Mouse (Mus musculus) limb, embryonic 15.5 days (tissue): ENCODE data around the gene Fmr1nb. TPM values are rescaled to one million over a fixed set of nuclear protein-coding genes. Genes with fewer than 3 reads are reported as not detected.
A peak's percentile ranks its signal among the peaks of the same experiment; 100 is the strongest.
"Not testable (repeated sequence)": the region's sequence is repeated elsewhere in the genome, so short reads cannot be mapped to it uniquely, and the experiment has no call there.

Experiments
- ATAC-seq: fragments of 200-750 bp; cut with Nextera tagmentation; 2 replicates; pipeline ENCODE4 v1.8.0; 2017; ENCODE audit warnings: low read depth, moderate TSS enrichment; ENCODE audit not compliant: insufficient number of reproducible peaks, low FRiP score, low TSS enrichment
- H3K27ac ChIP-seq: fragments of 300-500 bp; sonication (generic); 2 replicates; pipeline ENCODE4 v1.5.1; 2015; ENCODE audit warnings: moderate library complexity, mild to moderate bottlenecking, inconsistent platforms
- H3K27me3 ChIP-seq: fragments of 300-500 bp; sonication (generic); 2 replicates; pipeline ENCODE4 v1.6.1; 2015; ENCODE audit warnings: inconsistent platforms
- H3K36me3 ChIP-seq: fragments of 300-500 bp; sonication (generic); 2 replicates; pipeline ENCODE4 v1.6.1; 2015; ENCODE audit warnings: inconsistent platforms
- H3K4me1 ChIP-seq: fragments of 300-500 bp; sonication (generic); 2 replicates; pipeline ENCODE4 v1.6.1; 2015; ENCODE audit warnings: inconsistent platforms
- H3K4me2 ChIP-seq: fragments of 300-500 bp; sonication (generic); 2 replicates; pipeline ENCODE4 v1.6.1; 2015; ENCODE audit warnings: mild to moderate bottlenecking, inconsistent platforms
- H3K4me3 ChIP-seq: fragments of 300-500 bp; sonication (generic); 2 replicates; pipeline ENCODE4 v1.5.1; 2015; ENCODE audit warnings: mild to moderate bottlenecking, inconsistent platforms
- H3K9ac ChIP-seq: fragments of 300-500 bp; sonication (generic); 2 replicates; pipeline ENCODE4 v1.6.1; 2015; ENCODE audit warnings: inconsistent platforms
- H3K9me3 ChIP-seq: fragments of 300-500 bp; sonication (generic); 2 replicates; pipeline ENCODE4 v1.6.1; 2016; ENCODE audit warnings: inconsistent platforms
- WGBS: fragments of 180-500 bp; shearing (Covaris S2); methylation state at CpG from one replicate; pipeline ENCODE4 v1.1.7; 2015; 5-methylcytosine and 5-hydroxymethylcytosine counted together
- polyA plus RNA-seq: library from polyadenylated mRNA; unstranded; fragments of >200 nt; fragmentation: Nextera tagmentation; extraction: Ambion mirVana; gene quantifications from 2 replicates; pipeline ENCODE4 v1.2.1, GENCODE M21; 2015

Fmr1nb gene
- 0.34 and 0.38 TPM in 2 replicates for polyA plus RNA-seq

- no peak for ATAC-seq
- 87% methylated on average over 15 of the region's 15 CpGs for WGBS
Measured at GRCm38 (mm10) chrX:68761606-68762005, at the start of gene Fmr1nb. Gene Fmr1nb (plus strand): TSS chrX:68761839.

GRCm38 (mm10) chrX:68736902-68737301 lies 24.7 kb upstream of the Fmr1nb start:
- no peak for ATAC-seq
- H3K9ac ChIP-seq: no peak overlapping the region
- no peak overlapping the region for H3K4me3 ChIP-seq
- H3K4me2 ChIP-seq: no peak overlapping the region
- H3K27me3 ChIP-seq: no peaks in the 10 kb centered on the region
- no peaks in the 10 kb centered on the region for H3K36me3 ChIP-seq
- H3K9me3 ChIP-seq: no peaks in the 10 kb centered on the region
- no peak overlapping the region for H3K27ac ChIP-seq
- WGBS: 71% methylated on average over 1 of the region's 1 CpGs
- H3K4me1 ChIP-seq: no peaks in the 10 kb centered on the region

More at GRCm38 (mm10) chrX:68761606-68762005, at the start of gene Fmr1nb:
- H3K27me3 ChIP-seq: no peaks in the 10 kb centered on the region
- no peaks in the 10 kb centered on the region for H3K9me3 ChIP-seq
- no peaks in the 10 kb centered on the region for H3K36me3 ChIP-seq
- H3K4me2 ChIP-seq: no peak within 1 kb of the TSS
- H3K4me1 ChIP-seq: no peaks in the 10 kb centered on the region
- H3K27ac ChIP-seq: no peak within 1 kb of the TSS
- no peak within 1 kb of the TSS for H3K9ac ChIP-seq
- H3K4me3 ChIP-seq: no peak within 1 kb of the TSS

DNA sequence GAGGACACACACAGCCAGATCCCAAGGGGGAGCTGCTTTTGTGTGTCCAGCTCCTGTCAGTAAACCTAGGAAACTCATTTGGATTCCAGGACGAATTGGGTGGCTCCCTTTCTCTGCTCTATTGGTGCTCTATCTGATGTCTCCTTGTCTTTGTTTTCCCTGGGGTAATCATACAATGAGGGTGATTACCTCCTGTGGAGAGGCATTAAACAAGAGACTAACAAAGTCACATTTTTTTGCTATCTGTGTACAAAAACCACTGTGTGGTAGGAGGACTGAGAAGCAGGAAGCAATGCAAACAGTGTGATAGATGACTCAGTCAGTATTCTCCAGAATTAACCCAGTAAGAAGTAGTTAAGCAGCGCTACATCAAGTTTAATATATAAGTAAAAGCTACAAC lies 21.6 kb upstream of the Fmr1nb start:
- ATAC-seq: no peak
- WGBS: 56% methylated on average over 2 of the region's 2 CpGs
- Histone ChIP-seq H3K27me3 (no peaks in the 10 kb centered on the region), H3K4me3 (no peak overlapping the region), H3K9ac (no peak overlapping the region), H3K4me1 (no peaks in the 10 kb centered on the region), H3K9me3 (no peaks in the 10 kb centered on the region), H3K4me2 (no peak overlapping the region), H3K27ac (no peak overlapping the region), H3K36me3 (no peaks in the 10 kb centered on the region)

- not testable (repeated sequence) for H3K4me1 ChIP-seq, H3K9ac ChIP-seq, ATAC-seq, H3K36me3 ChIP-seq, H3K27me3 ChIP-seq, H3K4me3 ChIP-seq, H3K9me3 ChIP-seq, H3K27ac ChIP-seq
- 36% methylated on average over 2 of the region's 2 CpGs for WGBS
- H3K4me2 ChIP-seq: 0 out of 2 replicates have a peak overlapping the region, but pooled peaks have one; percentile 31
Measured at GRCm38 (mm10) chrX:68820449-68820848, 58.8 kb downstream of the Fmr1nb start.

DNA sequence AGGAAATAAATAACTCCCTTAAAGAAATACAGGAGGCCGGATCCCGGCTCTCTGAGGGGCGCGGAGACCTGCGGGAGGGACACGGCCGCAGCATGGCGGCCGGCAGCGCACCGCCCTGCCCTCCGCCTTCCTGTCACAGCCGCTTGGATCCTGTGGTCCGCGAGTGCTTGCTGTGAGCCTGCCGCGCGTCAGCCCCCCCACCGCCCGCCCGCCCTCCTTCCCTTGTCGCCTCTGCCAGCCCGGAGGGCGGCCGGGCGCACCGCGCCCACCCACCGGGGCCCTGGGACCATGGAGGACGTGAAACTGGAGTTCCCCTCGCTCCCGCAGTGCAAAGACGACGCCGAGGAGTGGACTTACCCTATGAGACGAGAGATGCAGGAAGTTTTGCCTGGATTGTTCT lies 59.4 kb downstream of the Fmr1nb start, which contains the start of gene Gm14698:
Gene Gm14698, plus strand, starts transcription at position 35 of the 400 bp plus-strand sequence.
- not testable (repeated sequence) for H3K36me3 ChIP-seq, H3K27me3 ChIP-seq, H3K27ac ChIP-seq, H3K4me1 ChIP-seq, H3K9me3 ChIP-seq, H3K9ac ChIP-seq
- Histone ChIP-seq H3K4me2 (peak within 1 kb of the TSS; percentile 31; the same call in 1 of the 2 replicates), H3K4me3 (peak within 1 kb of the TSS; percentile 30)
- ATAC-seq: 0 out of 2 replicates have a peak, but pooled peaks have one; percentile 30
- WGBS: 26% methylated on average over 25 of the region's 36 CpGs

DNA sequence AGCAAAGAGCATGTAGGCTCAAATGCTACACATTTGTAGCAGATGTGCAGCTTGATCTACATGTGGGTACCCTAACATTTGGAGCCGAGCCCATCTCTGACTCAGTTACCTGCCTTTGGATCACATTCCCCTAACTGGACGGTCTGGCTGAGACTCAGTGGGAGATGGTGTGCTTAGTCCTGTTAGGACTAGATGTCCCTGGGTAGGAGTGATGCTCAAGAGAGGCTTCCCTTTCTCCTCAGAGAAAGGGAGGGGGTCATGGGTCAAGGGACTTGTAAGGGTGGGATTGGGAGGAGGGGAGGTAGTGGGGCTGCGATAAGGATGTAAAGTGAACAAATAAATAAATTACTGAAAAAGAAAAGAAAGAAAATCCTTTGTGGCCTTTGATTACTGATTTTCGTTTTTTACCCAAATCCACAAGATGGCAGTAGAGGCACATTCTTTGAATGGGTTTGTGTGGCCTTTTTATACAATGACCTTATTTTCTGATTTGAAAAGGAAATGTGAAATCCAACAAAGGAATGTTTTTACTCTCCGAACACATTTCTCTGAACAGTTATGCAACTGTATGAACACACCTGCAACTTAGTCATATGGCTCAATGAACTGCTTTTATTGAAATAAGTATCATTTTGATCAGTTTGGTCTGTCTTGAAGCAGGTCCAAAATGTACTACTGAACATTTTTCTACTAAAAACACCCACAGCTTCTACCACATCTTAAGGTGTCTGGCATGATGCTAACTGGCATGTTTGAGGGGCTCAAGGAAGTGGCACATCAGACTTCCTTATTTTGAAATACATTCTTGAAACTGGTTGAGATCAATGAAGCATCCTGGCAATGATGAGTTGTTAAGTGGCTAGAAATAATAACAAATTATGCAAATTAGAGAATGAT lies 78.2 kb downstream of the Fmr1nb start:
- WGBS: 26% methylated on average over 5 of the region's 5 CpGs
- H3K27ac ChIP-seq: no peak overlapping the region
- H3K4me1 ChIP-seq: no peaks in the 10 kb centered on the region
- H3K4me2 ChIP-seq: no peak overlapping the region
- ATAC-seq: no peak
- no peaks in the 10 kb centered on the region for H3K9me3 ChIP-seq
- H3K27me3 ChIP-seq: no peaks in the 10 kb centered on the region
- no peaks in the 10 kb centered on the region for H3K36me3 ChIP-seq
- no peak overlapping the region for H3K9ac ChIP-seq
- H3K4me3 ChIP-seq: no peak overlapping the region

Other genes starting within 250 kb of the Fmr1nb start
- gene Fmr1, start 83.3 kb upstream of the Fmr1nb start, polyA plus RNA-seq: 48.5 and 59.3 TPM in 2 replicates
- 2.6 and 3.7 TPM in 2 replicates for gene Gm14698, start 59.3 kb downstream of the Fmr1nb start, polyA plus RNA-seq
- not detected in 2 replicates for gene Gm6812, start 131.2 kb downstream of the Fmr1nb start, polyA plus RNA-seq